Mouse (Mus musculus): Measurements from ENCODE around the gene Ccdc8. TPM values are rescaled to one million over a fixed set of nuclear protein-coding genes. Genes with fewer than 3 reads are reported as not detected.

Ccdc8 gene
- polyA plus RNA-seq, 1 experiment from 2014 or later, result 7.0 TPM

DNA sequence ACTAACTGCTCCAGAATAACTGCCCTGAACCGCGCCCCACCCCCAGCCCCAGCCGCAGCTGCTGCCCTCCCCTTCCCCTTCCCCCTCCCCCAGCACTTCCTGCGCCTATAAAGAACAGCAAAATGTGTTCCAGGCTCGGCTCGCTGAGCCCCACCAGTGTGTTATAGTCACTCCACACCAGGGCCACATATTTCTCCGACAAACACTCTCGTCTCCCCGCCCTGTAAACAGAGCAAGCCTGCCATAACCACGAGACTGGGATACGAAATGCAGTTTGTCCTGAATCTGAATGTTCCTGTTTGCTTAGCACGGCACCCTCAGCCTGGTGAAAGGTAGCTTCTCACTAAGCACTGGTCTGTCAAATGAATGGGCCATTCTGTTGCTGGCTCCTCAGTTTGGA is 12.2 kb upstream of the Ccdc8 start:
- 7% methylated on average over 12 of the region's 12 CpGs for WGBS
- Histone ChIP-seq H3K9me3 (no peaks in the 10 kb centered on the region), H3K4me1 (peaks cover 43% of the 10 kb centered on the region), H3K27ac (replicated peaks) (peak overlapping the region; percentile 66), H3K27me3 (no peaks in the 10 kb centered on the region), H3K4me2 (replicated peaks) (peak overlapping the region; percentile 35), H3K36me3 (no peaks in the 10 kb centered on the region), H3K4me3 (peak overlapping the region; percentile 21; the same call in 1 of the 2 replicates), H3K9ac (replicated peaks) (0 out of 2 replicates have a peak overlapping the region, but pooled peaks have one; percentile 29)
- ATAC-seq (replicated peaks), result no peak

DNA sequence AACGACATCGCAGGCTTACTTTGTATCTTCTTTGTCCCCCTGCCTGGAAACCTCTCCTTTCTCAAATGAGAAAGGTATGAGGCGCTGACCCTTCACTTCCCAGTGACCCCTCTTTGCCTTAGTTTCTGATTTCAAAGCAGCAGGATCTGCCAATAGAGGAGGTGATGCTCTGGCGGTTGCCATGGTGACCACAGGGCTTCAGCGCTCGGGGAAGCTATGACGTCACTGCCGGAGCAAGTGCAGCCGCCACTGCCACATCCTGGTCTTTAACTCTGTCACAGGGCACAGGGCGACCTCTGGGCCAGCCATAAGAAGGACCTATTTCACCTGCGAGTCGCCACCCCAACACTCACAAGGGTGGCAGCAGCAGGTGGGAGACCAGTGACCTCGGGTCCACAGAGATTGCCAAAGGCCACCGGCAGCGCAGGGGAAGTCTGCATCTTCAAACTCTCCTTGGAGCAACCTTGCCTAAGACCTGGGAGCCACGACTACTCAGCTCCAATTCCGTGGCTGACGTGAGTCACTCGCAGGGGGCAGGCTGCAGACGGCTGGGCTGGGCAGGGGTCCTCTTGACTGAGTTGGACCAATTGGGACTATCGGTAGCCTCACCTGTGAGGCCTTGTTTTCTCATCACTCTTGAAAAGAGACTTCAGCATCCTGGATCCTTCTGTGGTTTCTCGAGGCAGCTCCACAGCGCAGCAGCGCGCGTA is 9.5 kb upstream of the Ccdc8 start, which contains the start of gene Gm42372:
TSS of gene Gm42372 (plus strand) at position 228 of the 710 bp plus-strand sequence.
- H3K4me2 ChIP-seq (replicated peaks), result peak within 1 kb of the TSS; percentile 76
- H3K4me3 ChIP-seq, result peak within 1 kb of the TSS; percentile 50
- 18% methylated on average over 26 of the region's 26 CpGs for WGBS
- peak; percentile 80 for ATAC-seq (replicated peaks)
- H3K9me3 ChIP-seq, result no peaks in the 10 kb centered on the region
- peak within 1 kb of the TSS; percentile 50 for H3K9ac ChIP-seq (replicated peaks)
- no peaks in the 10 kb centered on the region for H3K27me3 ChIP-seq
- no peaks in the 10 kb centered on the region for H3K36me3 ChIP-seq
- H3K4me1 ChIP-seq, result peaks cover 52% of the 10 kb centered on the region
- H3K27ac ChIP-seq (replicated peaks), result peak within 1 kb of the TSS; percentile 73

DNA sequence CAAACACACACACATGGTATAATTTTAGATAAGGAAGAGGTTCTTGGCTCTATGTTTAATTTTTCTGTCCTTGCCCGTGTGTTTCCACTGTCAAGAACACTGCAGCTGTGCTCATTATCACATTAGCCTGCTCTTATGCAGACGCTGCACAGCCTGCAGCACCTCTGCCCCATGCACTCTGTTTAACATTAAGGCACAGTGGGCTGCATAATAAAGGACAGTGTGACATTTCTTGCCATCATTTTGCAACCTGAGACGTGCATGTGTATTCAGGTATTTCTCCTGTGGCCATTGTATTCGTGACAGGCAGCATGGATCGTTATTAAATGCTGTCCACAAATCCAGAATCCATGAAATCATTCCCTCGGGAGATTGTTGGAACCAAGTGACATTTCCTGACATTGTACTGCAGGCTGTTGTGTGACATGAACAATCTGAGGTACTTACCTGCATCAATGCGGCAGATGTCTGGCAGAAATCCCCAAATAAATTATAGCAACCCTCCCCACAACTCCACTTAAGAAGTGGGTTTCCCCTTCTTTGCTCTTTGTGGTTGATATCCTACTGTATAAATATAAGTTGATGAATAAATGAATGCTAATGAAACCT is 4.9 kb upstream of the Ccdc8 start:
- Histone ChIP-seq H3K27me3 (no peaks in the 10 kb centered on the region), H3K4me1 (peaks cover 55% of the 10 kb centered on the region), H3K9me3 (no peaks in the 10 kb centered on the region), H3K4me3 (no peak overlapping the region), H3K4me2 (replicated peaks) (no peak overlapping the region), H3K36me3 (no peaks in the 10 kb centered on the region), H3K27ac (replicated peaks) (peak overlapping the region; percentile 69), H3K9ac (replicated peaks) (no peak overlapping the region)
- ATAC-seq (replicated peaks), result no peak
- WGBS, result 25% methylated on average over 7 of the region's 7 CpGs

DNA sequence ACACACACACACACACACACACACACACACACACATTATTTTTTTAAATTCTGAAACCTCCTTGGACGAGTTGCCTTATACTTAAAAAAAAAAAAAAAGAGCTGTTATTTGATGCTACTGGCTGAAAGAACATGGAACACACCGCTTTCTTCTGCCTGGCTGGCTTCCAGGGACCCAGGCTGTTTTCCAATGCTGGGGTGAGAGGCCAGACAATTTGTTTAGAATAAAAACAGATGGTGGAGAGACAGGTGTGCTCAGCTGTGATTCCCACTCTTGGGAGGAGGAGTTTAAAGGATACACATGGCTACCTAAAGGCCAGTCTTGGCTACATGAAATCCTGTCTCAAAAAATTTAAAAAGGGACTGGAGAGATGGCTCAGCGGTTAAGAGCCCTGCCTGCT is 4.1 kb upstream of the Ccdc8 start:
- no peak overlapping the region for H3K4me2 ChIP-seq (replicated peaks)
- no peak overlapping the region for H3K9ac ChIP-seq (replicated peaks)
- peak overlapping the region; percentile 69 for H3K27ac ChIP-seq (replicated peaks)
- ATAC-seq (replicated peaks), result no peak
- no peak overlapping the region for H3K4me3 ChIP-seq
- no peaks in the 10 kb centered on the region for H3K9me3 ChIP-seq
- 19% methylated on average over 3 of the region's 3 CpGs for WGBS
- no peaks in the 10 kb centered on the region for H3K27me3 ChIP-seq
- H3K36me3 ChIP-seq, result no peaks in the 10 kb centered on the region
- H3K4me1 ChIP-seq, result peaks cover 49% of the 10 kb centered on the region

DNA sequence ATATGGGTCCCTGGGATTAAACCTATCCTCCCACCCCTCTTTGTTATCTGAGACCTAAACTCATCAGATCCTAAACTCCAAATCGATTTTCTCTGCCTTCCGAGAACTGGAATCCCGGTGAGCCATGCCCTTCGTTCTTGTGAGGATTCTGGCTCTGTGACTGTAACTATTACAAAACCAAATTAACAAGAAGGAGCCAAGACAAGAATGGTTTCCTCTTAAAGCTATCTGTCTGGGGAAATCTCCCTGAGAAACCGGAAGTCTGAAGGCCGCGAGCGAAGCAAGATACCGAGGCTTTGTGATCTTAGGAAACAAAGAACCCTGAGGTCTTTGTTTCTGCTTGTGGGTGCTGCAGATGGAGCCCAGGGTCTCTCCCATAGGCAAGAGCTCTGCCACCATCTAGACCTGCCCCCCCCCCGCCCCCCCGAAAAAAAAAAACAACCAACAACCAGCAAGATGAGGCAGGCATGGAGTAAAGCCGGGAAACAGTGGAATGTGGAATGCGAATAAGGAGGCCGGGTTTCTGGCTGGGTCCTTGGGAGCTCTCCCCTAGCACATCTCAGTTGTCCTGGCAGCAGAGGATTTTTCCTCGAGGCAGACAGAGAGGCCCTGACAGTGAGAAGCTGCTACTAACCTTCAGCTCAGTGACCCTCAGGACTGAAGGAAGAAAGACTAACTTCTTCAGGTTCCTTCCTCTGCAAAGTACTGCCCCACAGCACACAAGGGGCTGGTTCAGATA is 2.3 kb upstream of the Ccdc8 start:
- H3K9ac ChIP-seq (replicated peaks), result no peak overlapping the region

DNA sequence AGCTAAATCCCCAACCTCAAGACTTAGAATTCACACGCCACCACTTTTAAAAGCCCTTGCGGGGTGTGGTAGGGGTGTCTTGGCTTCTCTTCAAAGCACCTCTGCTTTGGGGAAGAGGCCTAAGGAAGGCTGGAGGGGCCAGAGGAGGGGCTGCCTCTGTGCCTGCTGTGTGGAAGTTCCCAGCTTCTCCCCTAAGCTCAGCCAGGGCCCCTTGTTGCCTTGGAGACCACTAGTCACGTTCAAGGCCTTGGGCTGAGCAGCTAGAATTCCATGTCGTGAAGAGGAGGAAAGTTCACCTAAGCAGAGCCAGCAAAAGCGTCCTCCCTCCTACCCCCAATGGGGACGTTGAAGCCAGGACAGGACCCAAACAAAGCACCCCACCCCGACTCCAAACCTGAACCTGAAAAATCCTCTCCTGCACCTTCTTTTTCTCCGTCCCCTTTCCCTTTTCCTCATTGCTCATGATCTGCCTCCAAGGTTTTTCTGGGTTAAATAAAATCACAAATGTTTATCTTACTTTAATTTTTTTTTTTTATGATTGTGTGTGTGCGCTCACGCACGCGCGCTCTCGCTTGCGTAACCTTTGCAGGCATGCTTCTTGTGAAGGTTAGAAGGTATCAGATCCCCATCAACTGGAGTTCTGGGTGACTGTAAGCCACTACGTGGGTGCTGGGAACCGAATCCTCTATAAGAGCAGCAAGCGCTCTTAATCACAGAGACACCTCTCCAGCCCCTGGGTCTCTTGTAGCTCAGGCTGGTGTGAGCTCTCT is 642 bp upstream of the Ccdc8 start:
- no peaks in the 10 kb centered on the region for H3K36me3 ChIP-seq
- peak; percentile 51; the same call in 1 of the 2 replicates for ATAC-seq (replicated peaks)
- H3K4me2 ChIP-seq (replicated peaks), result no peak overlapping the region
- peak overlapping the region; percentile 57 for H3K27ac ChIP-seq (replicated peaks)
- 48% methylated on average over 18 of the region's 18 CpGs for WGBS
- H3K9ac ChIP-seq (replicated peaks), result no peak overlapping the region
- H3K27me3 ChIP-seq, result no peaks in the 10 kb centered on the region
- H3K4me1 ChIP-seq, result peaks cover 53% of the 10 kb centered on the region
- no peaks in the 10 kb centered on the region for H3K9me3 ChIP-seq
- no peak overlapping the region for H3K4me3 ChIP-seq

More for the DNA sequence above, 2.3 kb upstream of the Ccdc8 start:
- H3K27me3 ChIP-seq, result no peaks in the 10 kb centered on the region
- no peak for ATAC-seq (replicated peaks)
- H3K4me1 ChIP-seq, result peaks cover 55% of the 10 kb centered on the region
- peak overlapping the region; percentile 33 for H3K27ac ChIP-seq (replicated peaks)
- H3K4me3 ChIP-seq, result no peak overlapping the region
- no peaks in the 10 kb centered on the region for H3K9me3 ChIP-seq
- 32% methylated on average over 15 of the region's 15 CpGs for WGBS
- H3K36me3 ChIP-seq, result no peaks in the 10 kb centered on the region
- no peak overlapping the region for H3K4me2 ChIP-seq (replicated peaks)

DNA sequence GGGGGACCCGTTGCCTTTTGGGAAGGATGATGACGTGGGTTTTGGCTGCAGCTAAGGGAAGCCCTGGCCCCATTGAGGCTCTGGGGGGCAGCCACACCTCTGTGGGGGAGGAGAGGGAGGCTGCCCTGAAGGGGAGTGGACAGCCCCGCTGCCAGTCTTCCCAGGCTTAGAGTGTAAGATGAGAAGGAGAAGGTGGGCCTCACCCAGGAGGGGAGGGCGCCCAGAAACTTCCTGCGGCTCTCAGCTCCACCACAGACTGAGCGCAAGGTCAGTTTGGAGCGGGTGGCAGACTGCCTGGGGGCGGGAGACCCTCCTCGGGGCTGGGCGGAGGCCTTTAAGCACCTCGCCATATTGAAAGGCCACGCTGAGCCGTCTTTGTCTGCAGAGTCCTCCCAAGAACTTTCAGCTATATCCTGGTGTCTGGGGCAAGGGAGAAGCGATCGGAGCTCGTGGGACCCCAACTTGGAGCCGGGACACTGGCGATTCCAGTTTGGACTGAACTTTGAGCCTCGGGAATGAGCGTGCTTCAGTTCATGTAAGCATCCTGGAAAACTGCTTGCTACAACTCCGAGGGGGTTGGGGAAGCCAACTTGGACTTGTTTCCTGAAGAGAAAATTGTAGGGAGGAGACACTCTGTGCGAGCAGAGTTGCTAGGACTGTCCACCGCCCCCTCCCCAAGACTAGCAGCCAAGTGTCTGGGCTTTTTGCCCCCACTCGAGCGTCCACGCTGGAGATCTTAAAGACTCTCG is 1.3 kb downstream of the Ccdc8 start:
- Histone ChIP-seq H3K9ac (replicated peaks) (peak overlapping the region; percentile 44), H3K36me3 (no peaks in the 10 kb centered on the region), H3K27ac (replicated peaks) (peak overlapping the region; percentile 57), H3K4me1 (peaks cover 38% of the 10 kb centered on the region), H3K4me2 (replicated peaks) (peak overlapping the region; percentile 48), H3K27me3 (no peaks in the 10 kb centered on the region), H3K4me3 (peak overlapping the region; percentile 41), H3K9me3 (no peaks in the 10 kb centered on the region)
- 3% methylated on average over 27 of the region's 27 CpGs for WGBS
- peak; percentile 88 for ATAC-seq (replicated peaks)

DNA sequence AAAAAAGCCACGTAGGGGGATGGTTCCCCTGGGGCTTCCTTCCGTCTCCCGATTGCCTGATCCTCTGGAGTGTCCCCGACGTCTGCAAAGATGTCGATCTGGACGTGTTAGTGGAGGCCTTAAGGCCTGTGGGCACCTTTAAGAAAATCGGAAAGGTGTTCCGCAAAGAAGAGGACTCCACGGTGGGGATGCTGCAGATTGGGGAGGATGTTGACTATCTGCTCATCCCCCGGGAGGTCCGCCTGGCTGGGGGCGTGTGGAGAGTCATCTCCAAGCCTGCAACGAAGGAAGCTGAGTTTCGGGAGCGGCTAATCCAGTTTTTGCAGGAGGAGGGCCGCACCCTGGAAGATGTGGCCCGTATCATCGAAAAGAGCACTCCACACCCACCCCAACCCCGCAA is 1.9 kb downstream of the Ccdc8 start:
- Histone ChIP-seq H3K27ac (replicated peaks) (peak overlapping the region; percentile 57), H3K36me3 (no peaks in the 10 kb centered on the region), H3K4me3 (peak overlapping the region; percentile 41), H3K9ac (replicated peaks) (peak overlapping the region; percentile 44), H3K9me3 (no peaks in the 10 kb centered on the region), H3K27me3 (no peaks in the 10 kb centered on the region), H3K4me2 (replicated peaks) (peak overlapping the region; percentile 48), H3K4me1 (peaks cover 41% of the 10 kb centered on the region)
- ATAC-seq (replicated peaks), result no peak
- WGBS, result 7% methylated on average over 20 of the region's 20 CpGs

DNA sequence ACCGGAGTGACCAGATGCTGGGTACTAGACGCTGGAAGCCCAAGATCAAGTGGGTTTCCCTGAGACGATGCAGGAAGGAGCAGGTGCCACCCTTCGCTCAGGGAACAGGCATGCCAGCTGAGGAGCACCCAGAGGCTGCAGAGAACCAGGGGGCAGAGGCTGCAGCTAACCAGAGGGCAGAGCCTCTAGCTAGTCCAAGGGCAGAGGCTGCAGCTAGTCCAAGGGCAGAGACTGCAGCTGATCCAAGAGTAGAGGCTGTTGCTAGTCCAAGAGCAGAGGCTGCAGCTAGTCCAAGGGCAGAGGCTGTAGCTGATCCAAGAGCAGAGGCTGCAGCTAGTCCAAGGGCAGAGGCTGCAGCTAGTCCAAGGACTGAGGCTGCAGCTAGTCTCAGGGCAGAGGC is 2.8 kb downstream of the Ccdc8 start:
- no peak overlapping the region for H3K9ac ChIP-seq (replicated peaks)
- H3K27me3 ChIP-seq, result no peaks in the 10 kb centered on the region
- peak overlapping the region; percentile 48 for H3K4me2 ChIP-seq (replicated peaks)
- peaks cover 38% of the 10 kb centered on the region for H3K4me1 ChIP-seq
- no peak for ATAC-seq (replicated peaks)
- H3K36me3 ChIP-seq, result no peaks in the 10 kb centered on the region
- H3K4me3 ChIP-seq, result peak overlapping the region; percentile 41; the same call in 1 of the 2 replicates
- no peaks in the 10 kb centered on the region for H3K9me3 ChIP-seq
- 84% methylated on average over 4 of the region's 4 CpGs for WGBS
- 0 out of 2 replicates have a peak overlapping the region, but pooled peaks have one; percentile 19 for H3K27ac ChIP-seq (replicated peaks)

DNA sequence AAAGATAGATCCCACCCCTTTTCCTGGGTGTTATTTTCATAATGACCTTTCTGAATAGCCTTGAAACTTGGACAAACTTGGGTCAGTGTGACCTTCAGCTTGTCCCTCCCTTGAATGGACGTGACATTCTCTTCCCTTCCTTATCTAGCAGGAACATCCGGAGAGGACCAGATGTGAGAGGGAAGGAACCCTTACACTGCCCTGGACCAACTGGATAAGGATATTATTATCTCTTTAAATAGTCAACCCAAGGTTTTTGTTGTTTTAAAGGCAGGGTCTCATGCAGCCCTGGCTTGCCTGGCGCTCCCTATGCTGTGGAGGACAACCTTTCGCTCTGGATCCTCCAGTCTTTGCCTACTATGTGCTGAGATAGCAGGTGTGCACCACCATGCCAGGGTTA is 6.7 kb downstream of the Ccdc8 start:
- 75% methylated on average over 4 of the region's 4 CpGs for WGBS
- ATAC-seq (replicated peaks), result no peak
- no peak overlapping the region for H3K4me3 ChIP-seq

DNA sequence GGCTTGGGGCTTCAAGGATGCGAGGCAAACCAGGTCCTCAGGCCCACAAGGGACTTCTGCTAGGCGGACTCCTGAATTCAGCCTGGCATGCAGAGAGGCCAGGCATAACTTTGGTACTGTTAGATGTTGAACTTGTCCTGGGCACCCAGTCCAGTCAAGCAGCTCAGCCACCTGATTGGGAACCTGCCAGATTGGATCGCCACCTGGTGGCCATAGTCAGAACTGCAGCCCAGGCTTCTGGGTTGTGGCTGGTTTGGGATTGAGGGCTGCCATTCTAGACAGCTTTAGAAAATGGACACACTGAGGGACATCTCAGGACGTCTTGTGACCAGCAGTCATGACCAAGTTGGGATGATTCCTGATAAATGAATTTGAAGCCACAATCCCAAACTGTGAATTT is 7.1 kb downstream of the Ccdc8 start:
- 23% methylated on average over 4 of the region's 4 CpGs for WGBS

More for the DNA sequence above, 6.7 kb downstream of the Ccdc8 start:
- H3K27ac ChIP-seq (replicated peaks), result no peak overlapping the region
- H3K36me3 ChIP-seq, result 0 out of 2 replicates have a peak, but pooled peaks cover 2% of the 10 kb centered on the region
- H3K4me1 ChIP-seq, result peaks cover 16% of the 10 kb centered on the region
- no peak overlapping the region for H3K9ac ChIP-seq (replicated peaks)
- H3K9me3 ChIP-seq, result no peaks in the 10 kb centered on the region
- H3K4me2 ChIP-seq (replicated peaks), result no peak overlapping the region
- no peaks in the 10 kb centered on the region for H3K27me3 ChIP-seq

More for the DNA sequence above, 7.1 kb downstream of the Ccdc8 start:
- no peaks in the 10 kb centered on the region for H3K27me3 ChIP-seq
- peaks cover 11% of the 10 kb centered on the region for H3K4me1 ChIP-seq
- ATAC-seq (replicated peaks), result no peak
- no peak overlapping the region for H3K27ac ChIP-seq (replicated peaks)
- no peak overlapping the region for H3K9ac ChIP-seq (replicated peaks)
- peaks cover 6% of the 10 kb centered on the region for H3K36me3 ChIP-seq
- no peak overlapping the region for H3K4me3 ChIP-seq
- no peak overlapping the region for H3K4me2 ChIP-seq (replicated peaks)
- no peaks in the 10 kb centered on the region for H3K9me3 ChIP-seq
